Mouse (Mus musculus) liver, embryonic 11.5 days (tissue): Measurements from ENCODE around the gene Kirrel3. TPM values are rescaled to one million over a fixed set of nuclear protein-coding genes. Genes with fewer than 3 reads are reported as not detected.

Source experiments
- ATAC-seq: fragments of 200-750 bp; cut with Nextera tagmentation; replicated peaks from 2 replicates; pipeline ENCODE4 v1.8.0; 2017; ENCODE audit warnings: moderate number of reproducible peaks, mild to moderate bottlenecking, moderate TSS enrichment, moderate library complexity; ENCODE audit not compliant: low FRiP score
- DNase-seq: peaks from one replicate; pipeline ENCODE4 v3.0.0-alpha.2; 2017; ENCODE audit warnings: low spot score
- H3K27ac ChIP-seq: fragments of 300-500 bp; sonication (generic); 2 replicates; pipeline ENCODE4 v1.5.1; 2014; ENCODE audit warnings: mild to moderate bottlenecking, low read depth, low read length, control low read depth
- H3K27me3 ChIP-seq: fragments of 300-500 bp; sonication (generic); replicated peaks from 2 replicates; pipeline ENCODE4 v1.6.1; 2014; ENCODE audit warnings: low read length, mixed read lengths; ENCODE audit not compliant: control insufficient read depth, insufficient read depth
- H3K36me3 ChIP-seq: fragments of 300-500 bp; sonication (generic); 2 replicates; pipeline ENCODE4 v1.6.1; 2014; ENCODE audit warnings: mild to moderate bottlenecking, low read length, moderate library complexity, mixed read lengths; ENCODE audit not compliant: control insufficient read depth, insufficient read depth
- H3K4me1 ChIP-seq: fragments of 300-500 bp; sonication (generic); replicated peaks from 2 replicates; pipeline ENCODE4 v1.6.1; 2014; ENCODE audit warnings: low read length, mixed read lengths; ENCODE audit not compliant: control insufficient read depth, insufficient read depth
- H3K4me2 ChIP-seq: fragments of 300-500 bp; sonication (generic); 2 replicates; pipeline ENCODE4 v1.6.1; 2014; ENCODE audit warnings: mild to moderate bottlenecking, control low read depth, moderate library complexity
- H3K4me3 ChIP-seq: fragments of 300-500 bp; sonication (generic); 2 replicates; pipeline ENCODE4 v1.5.1; 2014; ENCODE audit warnings: low read depth, low read length, control low read depth
- H3K9ac ChIP-seq: fragments of 300-500 bp; sonication (generic); 2 replicates; pipeline ENCODE4 v1.6.1; 2014; ENCODE audit warnings: low read depth, low read length, control low read depth
- H3K9me3 ChIP-seq: fragments of 300-500 bp; sonication (generic); 2 replicates; pipeline ENCODE4 v1.6.1; 2016; ENCODE audit warnings: low read length, inconsistent platforms, mixed read lengths; ENCODE audit not compliant: control insufficient read depth
- WGBS: fragments of 180-500 bp; shearing (Covaris S2); extraction: QIAGEN DNeasy Blood & Tissue Kit; methylation state at CpG from one replicate; pipeline ENCODE4 v1.1.7; 2014; 5-methylcytosine and 5-hydroxymethylcytosine counted together
- polyA plus RNA-seq: library from polyadenylated mRNA; unstranded; fragments of >200 nt; fragmentation: Nextera tagmentation; extraction: Ambion mirVana; gene quantifications from 2 replicates; pipeline ENCODE4 v1.2.1, GENCODE M21; 2014

The Kirrel3 gene
- polyA plus RNA-seq, 1 experiment from 2014 or later = 0.77 TPM

- Histone ChIP-seq H3K4me1 (no peaks in the 10 kb centered on the region), H3K4me2 (no peak overlapping the region), H3K27ac (no peak overlapping the region), H3K4me3 (no peak overlapping the region), H3K9me3 (no peaks in the 10 kb centered on the region), H3K36me3 (no peaks in the 10 kb centered on the region), H3K27me3 (no peaks in the 10 kb centered on the region), H3K9ac (no peak overlapping the region)
- WGBS = 40% methylated on average over 9 of the region's 9 CpGs
- DNase-seq (no peak), ATAC-seq (no peak)
Observed at GRCm38 (mm10) chr9:34997880-34998865, 512.5 kb downstream of the Kirrel3 start.

- Histone ChIP-seq H3K9me3 (no peaks in the 10 kb centered on the region), H3K27me3 (no peaks in the 10 kb centered on the region), H3K36me3 (no peaks in the 10 kb centered on the region), H3K9ac (no peak overlapping the region), H3K4me2 (no peak overlapping the region), H3K4me3 (no peak overlapping the region), H3K4me1 (no peaks in the 10 kb centered on the region), H3K27ac (no peak overlapping the region)
- no peak for DNase-seq
- 87% methylated on average over 4 of the region's 4 CpGs for WGBS
- no peak for ATAC-seq
Observed at GRCm38 (mm10) chr9:35004113-35004512, 518.4 kb downstream of the Kirrel3 start.

GRCm38 (mm10) chr9:35007697-35008341 is 522.1 kb downstream of the Kirrel3 start:
- Histone ChIP-seq H3K4me1 (no peaks in the 10 kb centered on the region), H3K9me3 (no peaks in the 10 kb centered on the region), H3K4me2 (no peak overlapping the region), H3K36me3 (no peaks in the 10 kb centered on the region), H3K9ac (no peak overlapping the region), H3K27ac (no peak overlapping the region), H3K4me3 (no peak overlapping the region), H3K27me3 (no peaks in the 10 kb centered on the region)
- DNase-seq = no peak
- no peak for ATAC-seq
- 78% methylated on average over 14 of the region's 14 CpGs for WGBS

- Histone ChIP-seq H3K36me3 (no peaks in the 10 kb centered on the region), H3K4me2 (no peak overlapping the region), H3K9ac (no peak overlapping the region), H3K4me3 (no peak overlapping the region), H3K9me3 (no peaks in the 10 kb centered on the region), H3K27me3 (peaks cover 13% of the 10 kb centered on the region), H3K4me1 (no peaks in the 10 kb centered on the region; the same call in 1 of the 2 replicates), H3K27ac (no peak overlapping the region)
- no peak for DNase-seq
- ATAC-seq = no peak
- 30% methylated on average over 4 of the region's 4 CpGs for WGBS
Observed at GRCm38 (mm10) chr9:35016762-35017161, 531.1 kb downstream of the Kirrel3 start.

GRCm38 (mm10) chr9:35017563-35017962 is 531.9 kb downstream of the Kirrel3 start:
- Histone ChIP-seq H3K4me2 (peak overlapping the region; percentile 25; the same call in 1 of the 2 replicates), H3K36me3 (no peaks in the 10 kb centered on the region), H3K9me3 (no peaks in the 10 kb centered on the region), H3K9ac (no peak overlapping the region), H3K27me3 (peaks cover 13% of the 10 kb centered on the region), H3K27ac (no peak overlapping the region), H3K4me1 (no peaks in the 10 kb centered on the region; the same call in 1 of the 2 replicates), H3K4me3 (no peak overlapping the region)
- ATAC-seq (0 out of 2 replicates have a peak, but pooled peaks have one; percentile 10), DNase-seq (no peak)
- 12% methylated on average over 13 of the region's 13 CpGs for WGBS

GRCm38 (mm10) chr9:35018056-35018455 is 532.4 kb downstream of the Kirrel3 start:
- Histone ChIP-seq H3K27ac (no peak overlapping the region), H3K9ac (no peak overlapping the region), H3K4me1 (no peaks in the 10 kb centered on the region; the same call in 1 of the 2 replicates), H3K4me2 (no peak overlapping the region), H3K4me3 (no peak overlapping the region), H3K36me3 (no peaks in the 10 kb centered on the region), H3K9me3 (no peaks in the 10 kb centered on the region), H3K27me3 (peaks cover 13% of the 10 kb centered on the region)
- ATAC-seq (no peak), DNase-seq (no peak)
- WGBS = 21% methylated on average over 5 of the region's 5 CpGs

GRCm38 (mm10) chr9:35019372-35019771 is 533.7 kb downstream of the Kirrel3 start:
- Histone ChIP-seq H3K4me2 (no peak overlapping the region), H3K4me1 (no peaks in the 10 kb centered on the region; the same call in 1 of the 2 replicates), H3K27ac (no peak overlapping the region), H3K9me3 (no peaks in the 10 kb centered on the region), H3K27me3 (peaks cover 13% of the 10 kb centered on the region), H3K36me3 (no peaks in the 10 kb centered on the region), H3K4me3 (no peak overlapping the region), H3K9ac (no peak overlapping the region)
- ATAC-seq (no peak), DNase-seq (no peak)
- WGBS = 18% methylated on average over 3 of the region's 3 CpGs

- peaks cover 17% of the 10 kb centered on the region for H3K27me3 ChIP-seq
- ATAC-seq = no peak
Observed at GRCm38 (mm10) chr9:35020015-35020653, 534.4 kb downstream of the Kirrel3 start.

More at GRCm38 (mm10) chr9:35020015-35020653, 534.4 kb downstream of the Kirrel3 start:
- H3K36me3 ChIP-seq = no peaks in the 10 kb centered on the region
- H3K4me3 ChIP-seq = no peak overlapping the region
- no peak overlapping the region for H3K27ac ChIP-seq
- H3K9me3 ChIP-seq = no peaks in the 10 kb centered on the region
- no peak overlapping the region for H3K9ac ChIP-seq
- H3K4me1 ChIP-seq = no peaks in the 10 kb centered on the region; the same call in 1 of the 2 replicates
- no peak overlapping the region for H3K4me2 ChIP-seq
- 55% methylated on average over 11 of the region's 11 CpGs for WGBS
- no peak for DNase-seq
